Mouse (Mus musculus): ENCODE results near the gene Aanat. TPM values are rescaled to one million over a fixed set of nuclear protein-coding genes. Genes with fewer than 3 reads are reported as not detected.

Aanat gene
- polyA plus RNA-seq, 1 experiment from 2014 or later, result not detected

DNA sequence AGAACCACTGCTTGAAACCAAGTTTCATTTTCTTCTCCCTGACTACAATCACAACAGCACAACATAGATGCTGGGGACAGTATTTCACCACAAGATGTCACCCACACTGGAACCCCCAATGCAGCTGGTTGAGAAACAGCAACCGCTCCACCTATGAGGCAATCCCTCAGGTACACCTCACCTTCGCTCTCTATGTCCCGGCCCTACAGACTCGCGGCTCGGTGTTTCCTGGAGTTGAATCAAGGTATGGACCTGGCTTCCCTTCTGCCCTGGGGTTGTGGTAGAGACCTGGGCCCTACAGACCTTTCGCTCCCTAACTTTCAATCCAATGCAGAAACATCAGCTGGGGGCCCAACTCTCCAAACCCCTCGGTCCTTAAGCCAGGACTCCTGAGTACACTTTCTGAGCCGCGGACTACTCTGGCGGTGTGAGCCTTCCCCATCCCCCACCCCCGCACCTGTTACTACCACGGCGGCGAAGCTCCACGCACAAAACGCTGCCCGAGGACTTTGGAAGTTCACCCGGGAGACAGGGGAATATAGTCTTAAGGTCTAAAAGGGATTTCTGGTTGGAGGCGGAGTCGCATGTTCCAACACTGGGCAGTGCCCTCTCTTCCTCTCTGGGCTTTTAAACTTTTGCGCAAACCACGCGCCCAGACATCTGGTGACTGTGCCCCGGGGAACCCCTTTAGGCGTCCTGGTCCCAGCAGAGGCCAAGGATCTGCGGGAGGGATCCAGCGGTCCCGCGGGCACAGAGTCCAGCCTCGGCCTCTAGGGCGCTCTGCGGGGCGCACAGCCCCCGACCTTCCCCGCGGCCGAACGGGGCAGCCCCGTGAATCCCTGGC, 37.3 kb downstream of the Aanat start:
- peak; percentile 47 for TF ChIP-seq CTCF (IDR thresholded peaks at IDR 0.05; ENCODE audit: low read depth)
- Histone ChIP-seq H3K4me1 (replicated peaks; ENCODE audit: control insufficient read depth, insufficient read depth, low read length) (peaks cover 23% of the 10 kb centered on the region), H3K36me3 (ENCODE audit: control insufficient read depth, insufficient read depth) (no peaks in the 10 kb centered on the region), H3K9me3 (ENCODE audit: control insufficient read depth) (no peaks in the 10 kb centered on the region), H3K27ac (ENCODE audit: low read depth, low read length) (peak overlapping the region; percentile 84), H3K4me3 (ENCODE audit: low read depth, low read length) (peak overlapping the region; percentile 72), H3K27me3 (replicated peaks; ENCODE audit: control insufficient read depth, insufficient read depth, low read length) (no peaks in the 10 kb centered on the region), H3K9ac (ENCODE audit: low read depth, low read length) (peak overlapping the region; percentile 70), H3K4me2 (replicated peaks; ENCODE audit: low read depth) (peak overlapping the region; percentile 79)
- peak; percentile 53 for ATAC-seq
- 6% methylated on average over 33 of the region's 40 CpGs for WGBS

DNA sequence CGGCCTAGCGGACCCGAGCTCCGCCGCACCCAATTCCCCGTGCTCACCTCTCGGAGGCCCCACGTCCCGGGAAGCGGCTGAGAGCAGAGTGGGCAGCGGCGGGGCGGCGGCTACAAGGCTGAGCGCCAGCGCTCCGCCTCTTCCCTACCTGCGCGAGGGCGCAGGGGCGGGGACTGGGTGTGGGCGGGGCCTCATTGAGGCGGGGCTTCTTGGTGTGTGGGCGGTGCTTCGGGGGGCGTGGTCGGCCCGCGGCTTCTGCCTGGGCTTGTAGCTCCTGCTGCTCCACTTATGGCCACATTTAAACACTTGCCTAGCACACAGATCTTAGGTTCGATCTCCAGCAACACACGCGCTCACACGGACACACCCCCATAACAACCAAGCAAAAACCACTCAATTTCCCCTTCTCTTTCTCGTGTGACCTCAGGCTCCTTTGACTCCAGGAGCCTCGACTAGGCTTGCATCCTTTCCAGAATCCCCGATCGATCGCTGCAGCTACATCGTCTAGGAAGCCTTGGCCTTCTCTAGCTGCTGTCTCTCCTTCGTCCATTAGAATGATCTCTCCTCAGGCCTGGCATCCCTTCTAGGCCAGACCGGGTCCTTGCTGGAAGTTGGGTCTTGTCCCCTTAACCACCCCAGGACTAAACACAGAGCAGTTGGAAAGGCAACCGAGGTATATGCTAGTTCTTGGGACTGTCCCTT, 38.0 kb downstream of the Aanat start:
- TF ChIP-seq CTCF (IDR thresholded peaks at IDR 0.05; ENCODE audit: low read depth), result no peak
- no peaks in the 10 kb centered on the region for H3K27me3 ChIP-seq (replicated peaks; ENCODE audit: control insufficient read depth, insufficient read depth, low read length)
- H3K4me1 ChIP-seq (replicated peaks; ENCODE audit: control insufficient read depth, insufficient read depth, low read length), result peaks cover 19% of the 10 kb centered on the region
- peak overlapping the region; percentile 84 for H3K27ac ChIP-seq (ENCODE audit: low read depth, low read length)
- peak overlapping the region; percentile 79 for H3K4me2 ChIP-seq (replicated peaks; ENCODE audit: low read depth)
- H3K9ac ChIP-seq (ENCODE audit: low read depth, low read length), result peak overlapping the region; percentile 70
- peak; percentile 80 for ATAC-seq
- peak overlapping the region; percentile 72 for H3K4me3 ChIP-seq (ENCODE audit: low read depth, low read length)
- H3K36me3 ChIP-seq (ENCODE audit: control insufficient read depth, insufficient read depth), result no peaks in the 10 kb centered on the region
- H3K9me3 ChIP-seq (ENCODE audit: control insufficient read depth), result no peaks in the 10 kb centered on the region
- WGBS, result 15% methylated on average over 36 of the region's 42 CpGs

DNA sequence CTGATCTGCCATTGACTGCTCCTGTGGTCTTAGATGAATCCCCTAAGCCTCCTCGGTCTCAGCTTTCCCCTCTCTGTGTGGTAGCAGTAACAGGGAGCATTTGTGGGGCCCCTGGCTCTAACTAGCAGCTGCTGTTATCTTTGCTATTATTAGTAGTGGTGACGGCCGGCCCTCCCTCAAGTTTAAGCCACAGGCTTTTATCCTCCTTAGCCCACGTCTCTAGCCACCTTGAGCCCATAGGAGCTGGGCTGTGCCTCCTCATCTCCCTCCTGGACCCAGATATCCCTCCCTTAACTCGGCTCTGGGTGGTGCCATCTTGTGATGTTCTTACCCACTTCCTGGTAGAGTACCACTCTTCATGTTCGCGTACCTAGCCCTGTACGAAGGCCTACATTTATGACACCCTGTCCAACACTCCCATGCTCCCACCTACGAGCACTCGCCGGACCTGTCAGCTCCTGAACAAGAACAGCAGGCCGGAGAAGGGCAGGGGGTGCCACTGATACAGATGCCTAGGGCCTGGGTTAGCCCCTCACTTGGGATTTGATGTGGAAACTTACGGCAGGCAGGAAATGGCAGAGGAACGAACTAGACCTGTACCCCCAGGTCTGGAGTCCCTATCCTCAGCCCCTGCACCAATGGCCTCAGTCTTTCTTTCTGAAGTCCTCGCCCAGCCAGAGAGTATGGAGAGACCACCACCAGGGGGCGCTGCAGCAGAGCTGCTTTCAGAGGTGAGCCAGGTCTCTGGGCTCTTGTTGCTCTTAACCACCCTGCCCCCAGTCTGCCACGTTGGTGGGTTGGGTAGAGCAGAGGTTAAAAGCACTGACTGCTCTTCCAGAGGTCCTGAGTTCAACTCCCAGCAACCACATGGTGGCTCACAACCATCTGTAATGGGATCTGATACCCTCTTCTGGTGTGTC, 39.1 kb downstream of the Aanat start:
- Histone ChIP-seq H3K4me1 (replicated peaks; ENCODE audit: control insufficient read depth, insufficient read depth, low read length) (peaks cover 14% of the 10 kb centered on the region), H3K9ac (ENCODE audit: low read depth, low read length) (no peak overlapping the region), H3K4me2 (replicated peaks; ENCODE audit: low read depth) (no peak overlapping the region), H3K27me3 (replicated peaks; ENCODE audit: control insufficient read depth, insufficient read depth, low read length) (no peaks in the 10 kb centered on the region), H3K9me3 (ENCODE audit: control insufficient read depth) (no peaks in the 10 kb centered on the region), H3K36me3 (ENCODE audit: control insufficient read depth, insufficient read depth) (no peaks in the 10 kb centered on the region), H3K4me3 (ENCODE audit: low read depth, low read length) (no peak overlapping the region), H3K27ac (ENCODE audit: low read depth, low read length) (no peak overlapping the region)
- peak; percentile 80 for TF ChIP-seq CTCF (IDR thresholded peaks at IDR 0.05; ENCODE audit: low read depth)
- no peak for ATAC-seq
- 71% methylated on average over 17 of the region's 17 CpGs for WGBS

DNA sequence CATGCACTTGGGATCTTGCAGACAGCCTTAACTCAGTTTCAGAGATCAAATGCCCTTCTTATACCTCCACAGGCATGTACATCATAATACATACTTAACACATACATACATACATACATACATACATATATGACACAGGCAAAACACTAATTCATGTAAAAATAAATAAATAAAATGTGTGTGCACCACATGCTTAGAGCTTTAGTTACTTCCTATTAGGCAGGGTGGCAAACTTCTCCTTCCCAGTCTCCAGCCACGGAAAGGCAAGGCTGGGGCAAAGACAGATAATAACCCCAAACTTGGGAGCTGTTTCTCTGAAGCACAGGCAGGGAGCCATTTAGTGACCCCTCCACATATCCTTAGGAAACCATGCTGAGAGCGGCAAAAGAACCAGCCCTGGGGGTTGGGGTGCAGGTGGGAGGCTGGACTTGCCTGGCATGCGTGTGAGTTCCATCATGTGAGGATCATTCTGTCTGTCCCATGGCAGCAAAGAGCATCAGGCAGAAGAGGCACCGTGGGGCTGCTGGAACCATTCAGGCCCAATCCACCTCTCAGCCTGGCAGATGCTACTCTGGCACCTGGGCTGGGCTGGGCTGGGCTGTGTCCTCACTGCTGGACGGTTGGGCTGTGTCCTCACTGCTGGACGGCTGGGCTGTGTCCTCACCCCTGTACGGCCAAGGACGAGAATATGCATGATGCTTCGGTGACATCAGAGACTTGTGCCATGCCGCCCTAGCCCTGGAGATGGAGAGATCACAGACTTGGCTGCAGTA, 40.3 kb downstream of the Aanat start, which contains the start of gene Rhbdf2:
TSS of gene Rhbdf2 (minus strand) at position 721 of the 773 bp plus-strand sequence.
- no peaks in the 10 kb centered on the region for H3K9me3 ChIP-seq (ENCODE audit: control insufficient read depth)
- H3K36me3 ChIP-seq (ENCODE audit: control insufficient read depth, insufficient read depth), result no peaks in the 10 kb centered on the region
- H3K4me3 ChIP-seq (ENCODE audit: low read depth, low read length), result no peak within 1 kb of the TSS
- H3K4me2 ChIP-seq (replicated peaks; ENCODE audit: low read depth), result no peak within 1 kb of the TSS
- H3K4me1 ChIP-seq (replicated peaks; ENCODE audit: control insufficient read depth, insufficient read depth, low read length), result peaks cover 8% of the 10 kb centered on the region
- 78% methylated on average over 10 of the region's 10 CpGs for WGBS
- ATAC-seq, result no peak
- H3K9ac ChIP-seq (ENCODE audit: low read depth, low read length), result no peak within 1 kb of the TSS
- no peaks in the 10 kb centered on the region for H3K27me3 ChIP-seq (replicated peaks; ENCODE audit: control insufficient read depth, insufficient read depth, low read length)
- H3K27ac ChIP-seq (ENCODE audit: low read depth, low read length), result no peak within 1 kb of the TSS
- no peak for TF ChIP-seq CTCF (IDR thresholded peaks at IDR 0.05; ENCODE audit: low read depth)

DNA sequence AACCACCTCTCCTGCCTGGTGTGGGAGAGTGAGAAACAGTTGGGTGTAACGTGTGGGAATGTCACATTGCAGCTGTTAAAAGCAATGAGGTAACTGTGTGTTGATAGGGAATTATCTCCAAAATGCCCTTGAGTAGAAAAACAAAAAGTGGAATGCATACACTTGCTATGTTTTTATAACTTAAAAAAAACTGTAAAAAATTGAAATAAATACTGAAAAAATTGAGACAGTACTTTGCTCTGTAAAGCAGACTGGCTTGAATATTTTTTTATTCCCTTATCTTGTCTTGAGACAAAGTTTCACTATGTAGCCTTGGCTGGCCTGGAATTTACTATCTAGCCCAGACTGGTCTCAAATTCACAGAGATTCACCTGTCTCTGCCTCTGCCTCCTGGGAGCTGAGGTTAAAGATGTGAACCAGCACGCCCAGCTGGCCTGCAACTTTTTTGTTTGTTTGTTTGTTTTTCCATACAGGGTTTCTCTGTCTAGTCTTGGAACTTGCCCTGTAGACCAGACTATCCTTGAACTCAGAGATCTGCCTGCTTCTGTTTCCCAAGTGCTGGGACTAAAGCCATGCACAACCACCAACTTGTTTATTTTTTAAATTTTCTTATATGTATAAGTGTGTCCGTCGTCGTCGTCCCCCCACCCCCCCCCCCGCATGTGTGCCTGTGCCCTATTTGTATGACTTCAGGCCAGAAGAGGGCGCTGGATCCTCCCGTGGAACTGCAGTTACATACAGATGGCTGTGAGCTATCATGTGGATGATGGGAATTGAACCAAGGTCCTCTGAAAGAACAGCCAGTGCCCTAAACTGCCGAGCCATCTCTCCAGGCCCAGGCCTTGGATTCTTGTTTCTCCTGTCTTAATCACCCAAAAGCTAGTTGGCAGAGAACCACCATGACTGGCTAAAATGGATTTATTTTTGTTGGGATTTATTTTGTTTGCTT, 41.1 kb downstream of the Aanat start:
- ATAC-seq, result no peak
- Histone ChIP-seq H3K9ac (ENCODE audit: low read depth, low read length) (no peak overlapping the region), H3K4me1 (replicated peaks; ENCODE audit: control insufficient read depth, insufficient read depth, low read length) (peaks cover 5% of the 10 kb centered on the region), H3K4me3 (ENCODE audit: low read depth, low read length) (no peak overlapping the region), H3K36me3 (ENCODE audit: control insufficient read depth, insufficient read depth) (no peaks in the 10 kb centered on the region), H3K27me3 (replicated peaks; ENCODE audit: control insufficient read depth, insufficient read depth, low read length) (no peaks in the 10 kb centered on the region), H3K27ac (ENCODE audit: low read depth, low read length) (no peak overlapping the region), H3K4me2 (replicated peaks; ENCODE audit: low read depth) (no peak overlapping the region), H3K9me3 (ENCODE audit: control insufficient read depth) (no peaks in the 10 kb centered on the region)
- WGBS, result 35% methylated on average over 10 of the region's 10 CpGs
- peak; percentile 61 for TF ChIP-seq CTCF (IDR thresholded peaks at IDR 0.05; ENCODE audit: low read depth)
